Mouse (Mus musculus) kidney, embryonic 16.5 days (tissue): ENCODE measurements around the gene Adcy2. TPM values are rescaled to one million over a fixed set of nuclear protein-coding genes. Genes with fewer than 3 reads are reported as not detected.
A peak's percentile ranks its signal among the peaks of the same experiment; 100 is the strongest.

Source experiments
- ATAC-seq: fragments of 200-750 bp; cut with Nextera tagmentation; 2 replicates; pipeline ENCODE4 v1.8.0; 2017; ENCODE audit warnings: moderate TSS enrichment; ENCODE audit not compliant: low FRiP score, low TSS enrichment
- H3K27ac ChIP-seq: fragments of 300-500 bp; sonication (generic); 2 replicates; pipeline ENCODE4 v1.5.1; 2014; ENCODE audit warnings: low read length
- H3K27me3 ChIP-seq: fragments of 300-500 bp; sonication (generic); 2 replicates; pipeline ENCODE4 v1.6.1; 2014; ENCODE audit warnings: low read length, control low read depth, mixed read lengths; ENCODE audit not compliant: insufficient read depth
- H3K36me3 ChIP-seq: fragments of 300-500 bp; sonication (generic); 2 replicates; pipeline ENCODE4 v1.6.1; 2014; ENCODE audit warnings: low read length, control low read depth, mixed read lengths; ENCODE audit not compliant: insufficient read depth
- H3K4me1 ChIP-seq: fragments of 300-500 bp; sonication (generic); 2 replicates; pipeline ENCODE4 v1.6.1; 2014; ENCODE audit warnings: low read length, control low read depth, mixed read lengths; ENCODE audit not compliant: insufficient read depth
- H3K4me2 ChIP-seq: fragments of 300-500 bp; sonication (generic); replicated peaks from 2 replicates; pipeline ENCODE4 v1.6.1; 2014; ENCODE audit warnings: low read depth, low read length
- H3K4me3 ChIP-seq: fragments of 300-500 bp; sonication (generic); 2 replicates; pipeline ENCODE4 v1.5.1; 2014; ENCODE audit warnings: mild to moderate bottlenecking, low read length
- H3K9ac ChIP-seq: fragments of 300-500 bp; sonication (generic); replicated peaks from 2 replicates; pipeline ENCODE4 v1.6.1; 2014; ENCODE audit warnings: low read length
- H3K9me3 ChIP-seq: fragments of 300-500 bp; sonication (generic); 2 replicates; pipeline ENCODE4 v1.6.1; 2016; ENCODE audit warnings: low read length, control low read depth
- WGBS: fragments of 180-500 bp; shearing (Covaris S2); extraction: QIAGEN DNeasy Blood & Tissue Kit; methylation state at CpG from one replicate; pipeline ENCODE4 v1.1.7; 2014; 5-methylcytosine and 5-hydroxymethylcytosine counted together
- polyA plus RNA-seq: library from polyadenylated mRNA; unstranded; fragments of >200 nt; fragmentation: Nextera tagmentation; extraction: Ambion mirVana; gene quantifications from 2 replicates; pipeline ENCODE4 v1.2.1, GENCODE M21; 2015

Adcy2 gene
- polyA plus RNA-seq, 1 experiment from 2014 or later = 3.5 TPM

- Histone ChIP-seq H3K9ac (no peak overlapping the region), H3K36me3 (no peaks in the 10 kb centered on the region; the same call in 1 of the 2 replicates), H3K4me1 (no peaks in the 10 kb centered on the region), H3K4me3 (no peak overlapping the region), H3K27ac (no peak overlapping the region), H3K4me2 (no peak overlapping the region), H3K9me3 (no peaks in the 10 kb centered on the region), H3K27me3 (no peaks in the 10 kb centered on the region)
- ATAC-seq = no peak
- WGBS = 64% methylated on average over 6 of the region's 6 CpGs
Observed at GRCm38 (mm10) chr13:68799777-68800176, 199.6 kb downstream of the Adcy2 start.

DNA sequence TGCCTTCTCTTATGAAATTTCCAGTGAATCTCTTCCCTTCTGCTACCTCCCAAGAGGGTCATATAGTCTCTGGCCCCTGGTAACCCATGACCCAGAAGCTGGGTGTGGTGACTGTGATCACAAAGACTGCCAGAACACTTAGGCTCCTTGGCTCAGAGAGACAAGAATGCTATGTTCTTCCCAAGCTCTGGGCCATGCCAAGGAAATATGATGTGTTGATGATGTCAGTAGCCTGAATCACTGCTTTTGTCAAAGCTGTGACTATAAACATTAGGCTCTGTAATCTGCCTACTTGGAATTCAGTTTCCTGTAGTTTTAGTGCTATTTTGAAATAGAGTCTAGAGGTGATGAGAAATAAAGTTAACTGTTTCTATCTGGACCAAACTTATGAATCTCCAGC lies 206.1 kb downstream of the Adcy2 start:
- Histone ChIP-seq H3K4me3 (no peak overlapping the region), H3K4me2 (no peak overlapping the region), H3K9ac (no peak overlapping the region), H3K27me3 (no peaks in the 10 kb centered on the region), H3K27ac (no peak overlapping the region), H3K4me1 (no peaks in the 10 kb centered on the region), H3K9me3 (no peaks in the 10 kb centered on the region), H3K36me3 (no peaks in the 10 kb centered on the region; the same call in 1 of the 2 replicates)
- ATAC-seq = no peak

GRCm38 (mm10) chr13:68787286-68788061 lies 211.9 kb downstream of the Adcy2 start:
- Histone ChIP-seq H3K9ac (no peak overlapping the region), H3K36me3 (no peaks in the 10 kb centered on the region), H3K4me3 (no peak overlapping the region), H3K4me2 (no peak overlapping the region), H3K27ac (no peak overlapping the region), H3K9me3 (no peaks in the 10 kb centered on the region), H3K27me3 (no peaks in the 10 kb centered on the region), H3K4me1 (no peaks in the 10 kb centered on the region)
- WGBS = 69% methylated on average over 8 of the region's 8 CpGs
- no peak for ATAC-seq

DNA sequence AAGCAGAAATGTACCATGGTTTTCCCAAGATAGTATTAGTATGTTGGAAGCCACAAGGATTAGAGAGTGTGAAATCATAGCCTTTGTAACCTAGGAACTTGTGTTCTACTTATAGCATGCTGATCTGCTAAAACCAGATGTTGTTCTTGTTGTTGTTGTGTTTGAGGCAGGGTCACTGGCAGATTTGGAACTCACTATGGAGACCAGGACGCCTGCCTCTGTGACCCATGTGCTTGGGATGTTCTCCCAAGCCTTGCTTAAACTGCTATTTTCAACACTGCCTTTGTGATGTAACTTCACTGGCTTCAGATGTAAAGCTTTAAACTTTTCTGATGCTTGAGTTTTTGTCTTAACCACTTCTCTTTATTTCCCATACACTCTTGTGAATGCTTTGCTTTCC lies 216.2 kb downstream of the Adcy2 start:
- Histone ChIP-seq H3K4me1 (no peaks in the 10 kb centered on the region), H3K4me2 (no peak overlapping the region), H3K9me3 (no peaks in the 10 kb centered on the region), H3K27me3 (no peaks in the 10 kb centered on the region), H3K9ac (no peak overlapping the region), H3K27ac (no peak overlapping the region), H3K4me3 (no peak overlapping the region), H3K36me3 (no peaks in the 10 kb centered on the region)
- WGBS = 74% methylated on average over 1 of the region's 1 CpGs
- ATAC-seq = no peak

DNA sequence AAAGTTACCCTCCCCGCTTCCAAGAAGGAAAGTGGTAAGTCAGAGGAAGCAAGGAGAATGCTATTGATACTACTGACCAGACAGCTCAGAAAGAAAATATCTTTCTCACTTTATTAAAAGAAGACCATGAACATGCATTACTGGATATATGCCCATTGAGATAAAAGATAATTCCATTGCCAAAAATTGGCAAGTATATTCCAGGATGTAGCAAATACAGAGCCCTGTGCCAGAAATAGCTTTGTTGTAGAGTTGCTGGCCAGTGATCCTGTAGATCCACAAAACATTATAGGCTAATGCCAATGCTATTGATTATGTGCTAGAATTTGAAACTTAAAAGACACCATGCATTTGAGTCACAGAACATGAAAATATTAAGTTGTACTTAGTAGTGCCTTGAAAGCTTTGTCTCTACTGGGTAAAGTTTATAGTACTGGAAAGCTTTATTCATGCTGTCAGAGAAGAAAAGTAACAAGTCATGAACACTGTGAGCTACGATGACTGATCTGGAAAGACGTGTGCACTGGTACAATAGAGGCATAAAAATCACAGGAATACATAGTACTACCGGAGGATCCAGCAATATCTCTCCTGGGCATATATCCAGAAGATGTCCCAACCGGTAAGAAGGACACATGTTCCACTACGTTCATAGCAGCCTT lies 221.2 kb downstream of the Adcy2 start:
- 82% methylated on average over 6 of the region's 6 CpGs for WGBS
- no peak for ATAC-seq

DNA sequence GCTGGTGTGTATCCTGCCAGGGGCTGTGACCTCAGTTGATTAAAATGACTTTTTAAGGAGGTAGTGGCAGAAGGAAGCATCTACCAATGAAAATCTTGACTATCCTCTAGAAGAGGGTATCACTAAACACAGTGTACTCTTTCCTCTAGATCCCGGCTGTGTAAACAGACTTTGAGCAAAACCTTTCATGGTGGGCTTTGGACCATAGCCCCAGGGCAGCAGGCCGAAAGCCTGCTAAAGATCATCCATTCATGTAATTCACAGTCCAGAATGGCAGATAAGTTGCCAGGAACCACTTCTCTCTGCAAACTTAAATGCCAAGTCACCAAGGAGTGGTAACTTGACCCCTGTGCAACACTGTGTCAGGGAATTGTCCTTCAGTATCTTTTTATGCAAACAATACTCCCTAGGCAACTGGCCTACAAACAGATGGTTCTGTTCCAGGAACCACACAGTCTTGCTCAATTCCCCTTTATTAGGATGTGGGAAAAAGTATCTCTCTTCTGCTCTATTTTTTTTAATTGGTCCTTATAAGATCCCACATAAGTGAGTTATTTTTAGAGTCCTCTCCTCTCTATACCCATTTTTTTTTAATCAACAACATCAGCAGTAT lies 225.6 kb downstream of the Adcy2 start:
- 29% methylated on average over 2 of the region's 2 CpGs for WGBS

More for the DNA sequence above, 221.2 kb downstream of the Adcy2 start:
- no peaks in the 10 kb centered on the region for H3K36me3 ChIP-seq
- H3K9ac ChIP-seq = no peak overlapping the region
- no peak overlapping the region for H3K27ac ChIP-seq
- no peak overlapping the region for H3K4me3 ChIP-seq
- no peaks in the 10 kb centered on the region for H3K27me3 ChIP-seq
- H3K4me1 ChIP-seq = no peaks in the 10 kb centered on the region
- no peaks in the 10 kb centered on the region for H3K9me3 ChIP-seq
- H3K4me2 ChIP-seq = no peak overlapping the region

GRCm38 (mm10) chr13:68768588-68768987 lies 230.8 kb downstream of the Adcy2 start:
- H3K4me2 ChIP-seq = no peak overlapping the region
- no peak for ATAC-seq
- WGBS = 86% methylated on average over 3 of the region's 3 CpGs
- H3K4me3 ChIP-seq = no peak overlapping the region
- H3K27ac ChIP-seq = no peak overlapping the region
- H3K36me3 ChIP-seq = no peaks in the 10 kb centered on the region
- H3K9me3 ChIP-seq = no peaks in the 10 kb centered on the region
- H3K9ac ChIP-seq = no peak overlapping the region
- H3K27me3 ChIP-seq = no peaks in the 10 kb centered on the region
- H3K4me1 ChIP-seq = no peaks in the 10 kb centered on the region

More for the DNA sequence above, 225.6 kb downstream of the Adcy2 start:
- no peaks in the 10 kb centered on the region for H3K36me3 ChIP-seq
- H3K27ac ChIP-seq = no peak overlapping the region
- ATAC-seq = peak; percentile 70
- H3K4me3 ChIP-seq = no peak overlapping the region
- H3K9ac ChIP-seq = no peak overlapping the region
- H3K9me3 ChIP-seq = no peaks in the 10 kb centered on the region
- H3K27me3 ChIP-seq = no peaks in the 10 kb centered on the region
- no peaks in the 10 kb centered on the region for H3K4me1 ChIP-seq
- no peak overlapping the region for H3K4me2 ChIP-seq

GRCm38 (mm10) chr13:68765896-68766578 lies 233.3 kb downstream of the Adcy2 start:
- 0 out of 2 replicates have a peak, but pooled peaks have one; percentile 23 for ATAC-seq
- Histone ChIP-seq H3K9ac (no peak overlapping the region), H3K4me2 (no peak overlapping the region), H3K36me3 (no peaks in the 10 kb centered on the region), H3K27ac (no peak overlapping the region), H3K4me3 (no peak overlapping the region), H3K27me3 (no peaks in the 10 kb centered on the region), H3K9me3 (no peaks in the 10 kb centered on the region), H3K4me1 (no peaks in the 10 kb centered on the region)
- WGBS = 75% methylated on average over 8 of the region's 8 CpGs

- Histone ChIP-seq H3K27ac (no peak overlapping the region), H3K9me3 (no peaks in the 10 kb centered on the region), H3K27me3 (no peaks in the 10 kb centered on the region), H3K4me1 (no peaks in the 10 kb centered on the region), H3K9ac (no peak overlapping the region), H3K36me3 (no peaks in the 10 kb centered on the region), H3K4me3 (no peak overlapping the region), H3K4me2 (no peak overlapping the region)
- 36% methylated on average over 3 of the region's 3 CpGs for WGBS
- no peak for ATAC-seq
Observed at GRCm38 (mm10) chr13:68764614-68765013, 234.7 kb downstream of the Adcy2 start.
